Mouse (Mus musculus) retina, postnatal 7 days (tissue): ENCODE measurements around the gene Plcd3.
A peak's percentile ranks its signal among the peaks of the same experiment; 100 is the strongest.

Experiments used
- DNase-seq: peaks from one replicate; pipeline ENCODE4 v3.0.0-alpha.2; 2012; ENCODE audit warnings: low read depth, low spot score

The Plcd3 gene

DNA sequence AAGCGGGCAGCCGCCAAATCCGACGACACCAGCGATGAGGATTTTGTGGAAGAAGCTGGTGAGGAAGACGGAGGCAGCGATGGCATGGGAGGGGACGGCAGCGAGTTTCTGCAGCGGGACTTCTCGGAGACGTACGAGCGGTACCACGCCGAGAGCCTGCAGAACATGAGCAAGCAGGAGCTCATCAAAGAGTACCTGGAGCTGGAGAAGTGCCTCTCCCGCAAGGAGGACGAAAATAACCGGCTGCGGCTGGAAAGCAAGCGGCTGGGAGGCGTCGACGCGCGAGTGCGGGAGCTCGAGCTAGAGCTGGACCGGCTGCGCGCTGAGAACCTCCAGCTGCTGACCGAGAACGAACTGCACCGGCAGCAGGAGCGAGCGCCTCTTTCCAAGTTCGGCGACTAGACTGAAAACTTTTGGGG is 16.1 kb upstream of the Plcd3 start:
- no peak for DNase-seq

GRCm38 (mm10) chr11:103116959-103117590 is 15.6 kb upstream of the Plcd3 start:
- peak; percentile 61 for DNase-seq

DNA sequence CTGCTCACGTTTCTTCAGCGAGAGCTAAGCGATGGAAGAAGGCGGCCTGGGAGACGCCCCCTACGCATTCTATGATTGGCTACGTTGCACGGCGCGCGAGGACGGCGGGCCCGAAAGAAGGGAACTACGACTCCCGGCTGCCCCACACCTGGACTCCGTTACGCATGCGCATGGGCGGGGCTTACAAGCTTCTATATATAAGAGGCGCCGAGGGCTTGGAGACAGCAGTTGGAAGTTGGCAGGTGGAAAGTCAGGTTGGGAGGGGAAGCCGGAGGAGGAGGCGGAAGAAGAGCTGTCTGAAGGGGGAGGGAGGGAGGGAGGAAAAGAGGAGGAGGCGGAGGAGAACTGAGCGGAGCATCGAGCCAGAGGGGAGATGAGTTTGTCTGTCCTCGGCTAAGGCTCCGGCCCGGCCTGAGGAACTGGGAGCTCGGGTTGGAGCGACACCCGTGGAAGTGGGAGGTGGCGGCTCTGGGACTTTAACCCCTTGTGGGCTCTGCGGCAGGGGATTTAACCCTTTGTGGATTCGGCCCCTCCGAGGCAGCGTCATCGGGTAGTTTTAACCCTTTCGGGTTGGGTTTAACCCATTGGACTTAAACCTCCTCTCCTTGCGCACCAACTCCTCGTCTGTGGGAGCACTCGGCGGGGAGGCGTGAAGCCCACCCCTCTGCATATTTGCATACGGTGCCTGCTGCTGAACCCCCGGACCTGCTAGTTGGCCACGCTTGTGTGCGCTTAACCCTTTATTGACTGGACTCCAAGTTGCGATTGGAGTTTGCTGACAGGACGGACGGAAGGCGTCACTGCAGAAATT is 14.8 kb upstream of the Plcd3 start, which contains the start of gene Hexim1:
TSS of gene Hexim1 (plus strand) at position 224 of the 811 bp plus-strand sequence.
- DNase-seq: peak; percentile 100

DNA sequence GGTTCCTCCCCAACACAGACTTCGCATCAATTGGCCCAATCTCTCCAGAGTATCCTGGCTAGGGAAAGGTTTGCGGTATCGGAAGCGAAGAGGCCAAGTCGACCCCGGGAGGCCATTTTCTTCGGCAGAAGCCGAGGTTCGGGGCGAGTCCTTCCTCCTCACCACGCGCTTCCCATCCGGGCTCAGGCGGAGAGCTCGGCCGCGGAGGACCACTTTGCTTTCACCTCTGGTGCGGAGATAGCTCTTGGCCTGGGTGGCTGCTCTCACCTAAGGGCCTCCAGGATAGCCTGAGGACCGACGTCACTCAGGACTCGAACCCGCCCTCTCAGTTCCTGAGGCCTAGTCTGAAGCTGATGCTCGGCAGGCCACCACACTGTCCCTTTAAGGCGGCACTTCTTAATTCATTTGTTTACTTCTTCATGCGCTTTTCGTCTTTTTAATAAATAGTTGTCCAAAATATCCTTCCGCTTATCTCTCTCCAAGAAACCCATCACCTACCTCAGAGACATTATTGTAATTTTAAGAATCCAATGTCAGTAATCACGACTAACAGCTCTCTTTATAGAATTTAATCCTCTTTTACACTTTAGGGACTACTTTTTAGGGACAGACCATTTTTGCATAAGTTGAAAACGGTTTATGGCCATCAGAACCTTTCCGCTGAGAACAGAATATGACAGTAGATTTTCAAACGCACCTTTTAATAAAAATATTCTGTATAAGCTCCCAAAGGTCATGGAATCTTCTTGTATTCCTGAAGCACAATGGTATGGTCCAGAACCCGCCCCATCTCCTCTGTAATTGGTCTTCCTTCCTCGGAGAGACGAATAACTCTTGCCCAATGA is 13.9 kb upstream of the Plcd3 start:
- no peak for DNase-seq

DNA sequence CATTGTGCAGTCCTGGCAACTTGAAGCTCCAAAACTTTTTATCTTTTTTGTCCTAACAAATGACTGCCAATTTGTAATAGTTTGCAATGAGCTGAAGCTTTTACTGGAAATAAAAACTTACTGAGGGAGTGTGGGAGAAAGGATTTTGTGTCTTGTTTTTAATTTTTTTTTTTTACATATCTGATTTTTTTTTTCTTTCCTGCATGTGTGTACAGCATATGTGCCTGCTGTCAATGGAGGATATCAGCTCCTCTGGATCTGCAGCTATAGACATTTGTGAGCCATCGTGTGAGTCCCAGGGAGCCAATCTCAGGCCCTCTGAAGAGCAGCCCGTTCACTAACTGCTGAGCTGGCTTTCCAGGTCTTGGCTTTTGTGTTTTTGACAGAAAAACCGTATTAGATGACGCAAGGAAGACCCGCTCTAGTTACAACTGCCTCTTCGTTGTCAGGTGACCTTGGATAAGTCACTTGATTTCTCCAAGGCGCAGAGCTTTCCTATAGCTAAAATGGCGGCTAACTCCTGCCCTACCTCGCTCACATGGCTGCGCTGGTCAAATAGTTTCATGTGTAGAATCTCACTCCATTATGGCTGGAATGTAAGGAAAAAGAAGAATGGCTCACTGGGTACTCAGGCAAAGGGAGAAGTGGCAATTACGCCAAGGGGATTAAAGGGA is 12.9 kb upstream of the Plcd3 start:
- no peak for DNase-seq

DNA sequence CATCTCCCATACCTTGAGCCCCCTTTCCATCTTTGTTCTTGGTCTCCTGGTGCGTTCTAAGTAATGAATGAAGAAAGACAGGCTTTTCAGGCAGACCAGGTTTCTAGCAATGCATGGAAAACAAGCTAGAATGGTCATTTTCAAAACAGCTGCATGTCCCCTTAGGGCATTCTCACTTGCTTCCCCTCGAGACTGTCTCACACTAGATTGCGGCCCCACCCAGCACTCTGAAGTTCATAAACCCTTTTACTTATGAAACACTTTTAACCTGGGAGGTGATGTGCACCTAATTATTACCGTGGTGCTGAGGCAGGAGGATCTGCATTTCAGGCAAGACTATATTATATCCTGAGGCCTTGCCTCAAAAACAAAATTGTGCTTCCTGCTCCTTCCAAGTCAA is 12.3 kb upstream of the Plcd3 start:
- no peak for DNase-seq

GRCm38 (mm10) chr11:103113005-103113404 is 11.5 kb upstream of the Plcd3 start:
- DNase-seq: no peak

GRCm38 (mm10) chr11:103112552-103112912 is 11.1 kb upstream of the Plcd3 start:
- DNase-seq: no peak

- no peak for DNase-seq
Observed at GRCm38 (mm10) chr11:103111881-103112551, 10.6 kb upstream of the Plcd3 start.

GRCm38 (mm10) chr11:103111301-103111700 is 9.8 kb upstream of the Plcd3 start:
- no peak for DNase-seq

DNA sequence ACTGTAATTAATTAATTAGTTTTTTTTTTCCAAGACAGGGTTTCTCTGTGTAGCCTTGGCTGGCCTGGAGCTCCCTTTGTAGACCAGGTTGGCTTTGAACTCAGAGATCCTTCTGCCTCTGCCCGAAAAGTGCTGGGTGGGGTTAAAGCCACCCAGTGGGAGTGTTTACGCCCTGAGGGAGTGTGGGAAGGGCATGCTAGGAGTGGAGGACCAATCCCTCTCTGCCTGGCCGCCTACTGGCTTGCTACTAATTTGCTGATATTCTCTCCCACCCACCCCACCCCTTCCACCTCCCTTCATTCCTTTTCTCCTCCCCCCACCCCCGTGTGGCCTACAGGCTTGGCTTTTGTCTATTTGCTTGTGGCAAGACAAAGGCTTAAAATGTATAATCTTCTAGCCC is 4.9 kb upstream of the Plcd3 start:
- DNase-seq: no peak

DNA sequence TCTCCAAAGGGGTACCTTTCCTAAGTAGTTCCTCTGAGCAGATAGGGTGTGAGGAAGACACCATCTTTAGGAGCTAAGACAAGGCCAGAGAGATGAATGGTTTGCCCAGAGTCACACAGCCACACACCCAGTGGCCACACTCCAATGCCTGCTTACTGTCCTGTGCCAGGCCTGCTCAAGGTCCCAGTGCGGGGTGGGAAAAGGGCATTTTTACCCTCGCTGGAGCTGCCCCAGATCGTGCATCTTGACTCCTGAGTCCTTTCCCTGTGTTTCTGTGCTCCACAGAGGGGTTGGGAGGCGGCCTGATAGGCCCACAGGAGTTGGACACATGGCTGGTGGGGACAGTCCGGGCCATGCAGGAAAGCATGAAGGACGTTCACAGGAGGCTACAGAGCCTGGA is 4.4 kb upstream of the Plcd3 start:
- DNase-seq: no peak

DNA sequence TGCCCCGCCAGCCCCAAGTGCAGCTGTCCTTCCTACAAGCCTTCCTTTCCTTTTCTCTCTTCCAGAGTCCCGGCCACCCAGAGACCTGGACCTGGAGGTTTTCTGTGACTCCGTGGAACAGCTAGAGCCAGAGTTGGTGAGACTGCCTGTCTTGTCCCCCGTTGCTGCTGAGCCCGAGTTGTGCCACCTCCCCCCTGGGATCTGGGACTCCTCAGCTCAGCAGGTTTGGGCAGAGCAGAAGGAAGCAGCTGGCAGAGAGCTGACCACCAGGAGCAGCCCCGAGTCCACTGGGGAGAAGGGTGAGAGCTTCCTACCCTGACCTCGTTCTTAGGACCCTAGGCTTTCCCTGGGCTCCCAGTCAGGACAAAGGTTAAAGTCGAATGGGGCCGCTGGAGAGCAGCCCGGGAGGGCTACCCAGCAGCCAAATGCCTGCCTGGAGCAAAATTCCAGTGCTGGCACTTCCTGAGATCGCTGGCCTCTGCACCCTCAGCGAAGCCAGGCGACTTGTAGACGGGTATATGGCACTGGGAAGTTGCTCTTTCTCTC is 3.8 kb upstream of the Plcd3 start:
- DNase-seq: no peak

DNA sequence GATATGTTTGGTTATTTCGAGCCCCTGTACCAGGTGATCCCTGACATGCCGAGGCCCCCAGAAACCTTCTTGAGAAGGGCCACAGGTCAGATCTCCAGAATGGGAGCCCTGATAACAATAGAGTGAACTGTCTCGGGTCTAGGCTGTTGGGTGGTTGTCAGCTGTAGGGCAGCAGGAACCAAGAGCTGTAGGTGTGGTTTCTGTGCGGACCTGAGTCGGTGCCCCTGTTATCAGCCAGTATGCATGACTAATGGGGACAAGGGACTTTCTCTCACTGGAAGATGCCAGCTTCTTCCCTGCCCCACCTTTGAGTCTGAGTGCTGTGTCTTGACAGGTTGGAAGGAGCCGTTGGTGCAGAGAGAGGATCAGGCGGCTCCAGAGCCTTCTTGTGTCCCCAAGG is 3.0 kb upstream of the Plcd3 start:
- no peak for DNase-seq

GRCm38 (mm10) chr11:103103621-103104020 is 2.2 kb upstream of the Plcd3 start:
- DNase-seq: no peak

- DNase-seq: peak; percentile 94
Observed at GRCm38 (mm10) chr11:103102725-103103349, 1.4 kb upstream of the Plcd3 start.

- DNase-seq: no peak
Observed at GRCm38 (mm10) chr11:103101866-103102501, 526 bp upstream of the Plcd3 start.

- DNase-seq: no peak
Observed at GRCm38 (mm10) chr11:103100361-103100760, 1.1 kb downstream of the Plcd3 start.

- DNase-seq: no peak
Observed at GRCm38 (mm10) chr11:103099352-103099940, 2.0 kb downstream of the Plcd3 start.
